Mouse (Mus musculus) heart, postnatal 0 days (tissue): ENCODE data around the gene Zfp12. TPM values are rescaled to one million over a fixed set of nuclear protein-coding genes. Genes with fewer than 3 reads are reported as not detected.
A peak's percentile ranks its signal among the peaks of the same experiment; 100 is the strongest.

Experiments
- ATAC-seq: fragments of 200-750 bp; cut with Nextera tagmentation; 2 replicates; pipeline ENCODE4 v1.8.0; 2017; ENCODE audit warnings: low read depth, moderate number of reproducible peaks, moderate library complexity; ENCODE audit not compliant: insufficient read depth
- DNase-seq: peaks from one replicate; pipeline ENCODE4 v3.0.0-alpha.2; 2016; ENCODE audit warnings: low spot score
- H3K27ac ChIP-seq: fragments of 300-500 bp; sonication (generic); 2 replicates; pipeline ENCODE4 v1.5.1; 2014; ENCODE audit warnings: low read depth, mild to moderate bottlenecking
- H3K27me3 ChIP-seq: fragments of 300-500 bp; sonication (generic); 2 replicates; pipeline ENCODE4 v1.6.1; 2014; ENCODE audit warnings: low read length, mixed read lengths; ENCODE audit not compliant: control insufficient read depth, insufficient read depth
- H3K36me3 ChIP-seq: fragments of 300-500 bp; sonication (generic); replicated peaks from 2 replicates; pipeline ENCODE4 v1.6.1; 2014; ENCODE audit warnings: low read length, mixed read lengths; ENCODE audit not compliant: control insufficient read depth, insufficient read depth
- H3K4me1 ChIP-seq: fragments of 300-500 bp; sonication (generic); 2 replicates; pipeline ENCODE4 v1.6.1; 2014; ENCODE audit warnings: antibody characterized with exemption; ENCODE audit not compliant: control insufficient read depth, insufficient read depth
- H3K4me2 ChIP-seq: fragments of 300-500 bp; sonication (generic); 2 replicates; pipeline ENCODE4 v1.6.1; 2014; ENCODE audit warnings: low read depth, mild to moderate bottlenecking, low read length, moderate library complexity
- H3K4me3 ChIP-seq: fragments of 300-500 bp; sonication (generic); 2 replicates; pipeline ENCODE4 v1.5.1; 2014; ENCODE audit warnings: low read depth, low read length
- H3K9ac ChIP-seq: fragments of 300-500 bp; sonication (generic); replicated peaks from 2 replicates; pipeline ENCODE4 v1.6.1; 2014; ENCODE audit warnings: low read depth, low read length, mixed read lengths
- H3K9me3 ChIP-seq: fragments of 300-500 bp; sonication (generic); replicated peaks from 2 replicates; pipeline ENCODE4 v1.6.1; 2016; ENCODE audit warnings: low read length; ENCODE audit not compliant: control insufficient read depth
- CTCF ChIP-seq: IDR thresholded peaks from 2 replicates; pipeline ENCODE4 v1.5.1; 2016; ENCODE audit warnings: antibody characterized with exemption, control low read depth, low read depth
- EP300 ChIP-seq: IDR thresholded peaks from 2 replicates; pipeline ENCODE4 v1.6.1; 2016; ENCODE audit warnings: antibody characterized with exemption, low read depth
- WGBS: fragments of 180-500 bp; shearing (Covaris S2); extraction: QIAGEN DNeasy Blood & Tissue Kit; methylation state at CpG from one replicate; pipeline ENCODE4 v1.1.7; 2014; 5-methylcytosine and 5-hydroxymethylcytosine counted together
- polyA plus RNA-seq: library from polyadenylated mRNA; unstranded; fragments of >200 nt; fragmentation: Nextera tagmentation; extraction: Ambion mirVana; gene quantifications from 2 replicates; pipeline ENCODE4 v1.2.1, GENCODE M21; 2015
- total RNA-seq: library from RNA; depleted of rRNA; stranded (reverse); fragments of >200 nt; gene quantifications from 2 replicates; pipeline ENCODE4 v1.2.3, GENCODE M21; 2014; ENCODE audit warnings: low replicate concordance; rRNA removed

Zfp12 gene
- total and polyA plus RNA-seq, 2 experiments from 2014 or later, result 3.6 to 7.8 TPM

DNA sequence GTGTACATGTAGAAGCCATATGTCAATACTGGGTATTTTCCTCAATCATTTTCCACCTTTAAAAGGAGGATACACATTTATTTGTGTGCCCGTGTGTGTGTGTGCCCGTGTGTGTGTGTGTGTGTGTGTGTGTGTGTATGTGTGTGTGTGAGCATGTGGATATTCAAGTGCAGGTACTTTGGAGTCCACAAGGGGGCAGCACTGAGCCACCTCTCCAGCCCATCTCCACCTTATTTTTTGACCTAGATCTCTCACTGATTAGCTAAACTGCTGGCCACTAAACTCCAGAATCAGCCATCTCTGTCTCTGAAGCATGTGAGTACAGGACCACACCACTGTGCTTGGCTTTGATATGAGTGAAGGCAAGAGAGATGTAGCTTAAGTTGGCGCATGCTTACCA is 59.9 kb downstream of the Zfp12 start:
- TF ChIP-seq EP300 (no peak), CTCF (peak; percentile 11)
- H3K9ac ChIP-seq, result no peak overlapping the region
- H3K27me3 ChIP-seq, result peaks cover 46% of the 10 kb centered on the region
- H3K27ac ChIP-seq, result no peak overlapping the region
- peaks cover 8% of the 10 kb centered on the region; the same call in 1 of the 2 replicates for H3K4me1 ChIP-seq
- no peak overlapping the region for H3K4me3 ChIP-seq
- WGBS, result 92% methylated on average over 3 of the region's 3 CpGs
- H3K4me2 ChIP-seq, result no peak overlapping the region
- ATAC-seq (no peak), DNase-seq (no peak)
- H3K9me3 ChIP-seq, result no peaks in the 10 kb centered on the region
- H3K36me3 ChIP-seq, result peaks cover 2% of the 10 kb centered on the region; the same call in 1 of the 2 replicates

DNA sequence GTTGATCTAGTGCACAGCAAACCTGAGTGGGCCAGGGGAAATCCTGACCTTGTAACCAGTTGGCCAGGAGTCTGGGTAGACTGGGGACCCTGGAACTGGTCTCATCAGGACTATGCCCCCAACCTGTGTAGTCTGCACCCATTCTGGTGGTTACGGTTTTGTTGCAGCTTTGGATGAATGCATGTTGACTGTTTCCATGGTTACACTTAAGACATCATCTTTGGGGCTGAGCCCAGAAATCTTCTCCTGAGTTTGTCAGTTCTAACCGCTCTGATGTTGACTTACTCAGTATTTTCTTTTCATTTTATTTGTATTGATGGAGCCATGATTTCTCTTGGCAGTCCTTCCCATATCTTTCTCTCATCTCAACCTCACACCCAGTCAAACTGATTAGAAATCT is 60.4 kb downstream of the Zfp12 start:
- DNase-seq, result no peak

GRCm38 (mm10) chr5:143297986-143298385 is 63.0 kb downstream of the Zfp12 start:
- Histone ChIP-seq H3K36me3 (peaks cover 27% of the 10 kb centered on the region), H3K27me3 (peaks cover 16% of the 10 kb centered on the region), H3K4me1 (peaks cover 8% of the 10 kb centered on the region; the same call in 1 of the 2 replicates), H3K9ac (no peak overlapping the region), H3K4me2 (no peak overlapping the region), H3K9me3 (no peaks in the 10 kb centered on the region), H3K27ac (no peak overlapping the region), H3K4me3 (no peak overlapping the region)
- TF ChIP-seq CTCF (no peak), EP300 (no peak)
- ATAC-seq (no peak), DNase-seq (no peak)
- 56% methylated on average over 9 of the region's 9 CpGs for WGBS

More for the DNA sequence above, 60.4 kb downstream of the Zfp12 start:
- Histone ChIP-seq H3K36me3 (peaks cover 6% of the 10 kb centered on the region; the same call in 1 of the 2 replicates), H3K9me3 (no peaks in the 10 kb centered on the region), H3K27me3 (peaks cover 41% of the 10 kb centered on the region), H3K4me1 (peaks cover 8% of the 10 kb centered on the region; the same call in 1 of the 2 replicates), H3K27ac (no peak overlapping the region), H3K4me2 (no peak overlapping the region), H3K4me3 (no peak overlapping the region), H3K9ac (no peak overlapping the region)
- no peak for ATAC-seq
- 95% methylated on average over 2 of the region's 2 CpGs for WGBS
- TF ChIP-seq EP300 (no peak), CTCF (no peak)

- H3K36me3 ChIP-seq, result peaks cover 31% of the 10 kb centered on the region
- no peak overlapping the region for H3K27ac ChIP-seq
- DNase-seq (no peak), ATAC-seq (no peak)
- TF ChIP-seq EP300 (no peak), CTCF (no peak)
- H3K9me3 ChIP-seq, result no peaks in the 10 kb centered on the region
- no peak overlapping the region for H3K9ac ChIP-seq
- no peak overlapping the region for H3K4me3 ChIP-seq
- peaks cover 12% of the 10 kb centered on the region for H3K27me3 ChIP-seq
- peaks cover 7% of the 10 kb centered on the region; the same call in 1 of the 2 replicates for H3K4me1 ChIP-seq
- no peak overlapping the region for H3K4me2 ChIP-seq
- 90% methylated on average over 7 of the region's 7 CpGs for WGBS
Observed at GRCm38 (mm10) chr5:143298391-143298790, 63.4 kb downstream of the Zfp12 start.

Other genes starting within 250 kb of the Zfp12 start
- gene Rnf216, start 122.2 kb upstream of the Zfp12 start, total RNA-seq, result 23.3 and 25.2 TPM in 2 replicates
- 17.1 and 17.7 TPM in 2 replicates for gene Rnf216, start 122.2 kb upstream of the Zfp12 start, polyA plus RNA-seq
- not detected in 2 replicates for gene Olfr718-ps1, start 87.6 kb upstream of the Zfp12 start, total RNA-seq
- 0.03 TPM in 1 of 2 replicates, not detected in the other for gene Olfr718-ps1, start 87.6 kb upstream of the Zfp12 start, polyA plus RNA-seq
- 2.5 and 4.2 TPM in 2 replicates for gene Rbak, start 54.4 kb upstream of the Zfp12 start, total RNA-seq
- gene Rbak, start 54.4 kb upstream of the Zfp12 start, polyA plus RNA-seq, result 4.2 and 5.2 TPM in 2 replicates
- gene Spdye4b, start 54.1 kb upstream of the Zfp12 start, total RNA-seq, result not detected in 2 replicates
- not detected in 2 replicates for gene Spdye4b, start 54.1 kb upstream of the Zfp12 start, polyA plus RNA-seq
- gene Spdye4a, start 8.3 kb upstream of the Zfp12 start, total RNA-seq, result not detected in 2 replicates
- gene Spdye4a, start 8.3 kb upstream of the Zfp12 start, polyA plus RNA-seq, result not detected in 2 replicates
- 7.0 and 8.2 TPM in 2 replicates for gene Zfp316, start 34.9 kb downstream of the Zfp12 start, total RNA-seq
- 1.2 and 1.3 TPM in 2 replicates for gene Zfp316, start 34.9 kb downstream of the Zfp12 start, polyA plus RNA-seq
- 3.3 TPM in 1 of 2 replicates, not detected in the other for gene Zfp853, start 58.5 kb downstream of the Zfp12 start, total RNA-seq
- gene Zfp853, start 58.5 kb downstream of the Zfp12 start, polyA plus RNA-seq, result 0.04 TPM in 1 of 2 replicates, not detected in the other
- 34.3 and 45.3 TPM in 2 replicates for gene E130309D02Rik, start 80.2 kb downstream of the Zfp12 start, total RNA-seq
- 15.4 and 15.8 TPM in 2 replicates for gene E130309D02Rik, start 80.2 kb downstream of the Zfp12 start, polyA plus RNA-seq
- 56.0 and 104 TPM in 2 replicates for gene Zdhhc4, start 94.1 kb downstream of the Zfp12 start, total RNA-seq
- gene Zdhhc4, start 94.1 kb downstream of the Zfp12 start, polyA plus RNA-seq, result 58.5 and 63.3 TPM in 2 replicates
- gene Grid2ip, start 122.2 kb downstream of the Zfp12 start, total RNA-seq, result not detected in 2 replicates
- gene Grid2ip, start 122.2 kb downstream of the Zfp12 start, polyA plus RNA-seq, result not detected in 2 replicates
- 126 and 128 TPM in 2 replicates for gene Kdelr2, start 168.7 kb downstream of the Zfp12 start, total RNA-seq
- gene Kdelr2, start 168.7 kb downstream of the Zfp12 start, polyA plus RNA-seq, result 154 and 170 TPM in 2 replicates
- 11.3 and 12.8 TPM in 2 replicates for gene Daglb, start 229.4 kb downstream of the Zfp12 start, total RNA-seq
- gene Daglb, start 229.4 kb downstream of the Zfp12 start, polyA plus RNA-seq, result 7.9 and 8.0 TPM in 2 replicates